Mouse (Mus musculus) MEL (cell line): ENCODE results near the gene Fap. TPM values are rescaled to one million over a fixed set of nuclear protein-coding genes. Genes with fewer than 3 reads are reported as not detected.

ENCODE experiments used
- DNase-seq: peaks from one replicate; pipeline ENCODE4 v3.0.0; 2011; ENCODE audit warnings: low read depth, low spot score
- H3K27ac ChIP-seq: 2 replicates; pipeline ENCODE4 v1.5.1; 2012; ENCODE audit warnings: low read depth, mild to moderate bottlenecking, control low read depth, low read length, moderate library complexity; ENCODE audit not compliant: control insufficient read depth
- H3K27me3 ChIP-seq, 2 experiments: fragments of 150-350 bp in 1 of 2; sonication (generic) in 1 of 2; 2 replicates each; pipeline ENCODE4 v1.6.1; 2012; ENCODE audit warnings: low read length in 2 of 2, mild to moderate bottlenecking in 2 of 2, improper control_type of control experiment in 1 of 2, moderate library complexity in 1 of 2; ENCODE audit not compliant: insufficient read depth in 2 of 2, control insufficient read depth in 1 of 2
- H3K36me3 ChIP-seq, 2 experiments: 2 replicates each; pipeline ENCODE4 v1.6.1; 2012 to 2014; ENCODE audit warnings: low read length in 2 of 2, improper control_type of control experiment in 1 of 2, inconsistent platforms in 1 of 2, mild to moderate bottlenecking in 1 of 2; ENCODE audit not compliant: insufficient read depth in 2 of 2, control insufficient read depth in 1 of 2
- H3K4me1 ChIP-seq, 2 experiments: fragments of 150-350 bp in 1 of 2; sonication (generic) in 1 of 2; 2 replicates each; pipeline ENCODE4 v1.6.1; 2012; ENCODE audit warnings: low read length in 2 of 2, improper control_type of control experiment in 1 of 2, mild to moderate bottlenecking in 1 of 2; ENCODE audit not compliant: insufficient read depth in 2 of 2, control insufficient read depth in 1 of 2
- H3K4me3 ChIP-seq, 2 experiments: fragments of 150-350 bp in 1 of 2; sonication (generic) in 1 of 2; 2 replicates each; pipeline ENCODE4 v1.5.1; 2012; ENCODE audit warnings: low read depth in 2 of 2, low read length in 2 of 2, mild to moderate bottlenecking in 2 of 2, moderate library complexity in 2 of 2, control low read depth in 1 of 2, improper control_type of control experiment in 1 of 2; ENCODE audit not compliant: control insufficient read depth in 1 of 2, insufficient read depth in 1 of 2
- H3K79me2 ChIP-seq: 2 replicates; pipeline ENCODE4 v1.6.1; 2012; ENCODE audit warnings: mild to moderate bottlenecking, low read length, moderate library complexity; ENCODE audit not compliant: control insufficient read depth, poor library complexity, insufficient read depth
- H3K9ac ChIP-seq: 2 replicates; pipeline ENCODE4 v1.6.1; 2012; ENCODE audit warnings: low read depth, mild to moderate bottlenecking, control low read depth, low read length, moderate library complexity; ENCODE audit not compliant: control insufficient read depth, poor library complexity, severe bottlenecking
- H3K9me3 ChIP-seq: fragments of 150-350 bp; sonication (generic); replicated peaks from 2 replicates; pipeline ENCODE4 v1.6.1; 2012; ENCODE audit warnings: mild to moderate bottlenecking, low read length, improper control_type of control experiment, moderate library complexity; ENCODE audit not compliant: insufficient read depth
- BHLHE40 ChIP-seq: IDR thresholded peaks from 2 replicates; pipeline ENCODE4 v1.6.1; 2012; ENCODE audit warnings: low read depth, mild to moderate bottlenecking, inconsistent platforms, low read length, improper control_type of control experiment, borderline replicate concordance
- CHD1 ChIP-seq: IDR thresholded peaks from 2 replicates; pipeline ENCODE4 v1.6.1; 2012; ENCODE audit warnings: low read depth, mild to moderate bottlenecking, inconsistent platforms, low read length, improper control_type of control experiment
- CHD2 ChIP-seq: IDR thresholded peaks from 2 replicates; pipeline ENCODE4 v1.6.1; 2011; ENCODE audit warnings: low read length, improper control_type of control experiment
- E2F4 ChIP-seq: IDR thresholded peaks from 2 replicates; pipeline ENCODE4 v1.6.1; 2011; ENCODE audit warnings: low read depth, low read length, improper control_type of control experiment, borderline replicate concordance
- ETS1 ChIP-seq: IDR thresholded peaks from 2 replicates; pipeline ENCODE4 v1.6.1; 2012; ENCODE audit warnings: low read depth, mild to moderate bottlenecking, inconsistent platforms, low read length, improper control_type of control experiment, moderate library complexity
- GABPA ChIP-seq: IDR thresholded peaks from 2 replicates; pipeline ENCODE4 v1.6.1; 2012; ENCODE audit warnings: low read depth, mild to moderate bottlenecking, inconsistent platforms, low read length, improper control_type of control experiment, moderate library complexity
- HCFC1 ChIP-seq: IDR thresholded peaks from 2 replicates; pipeline ENCODE4 v1.6.1; 2012; ENCODE audit warnings: low read depth, mild to moderate bottlenecking, inconsistent platforms, low read length, improper control_type of control experiment, moderate library complexity
- MAZ ChIP-seq: IDR thresholded peaks from 2 replicates; pipeline ENCODE4 v1.6.1; 2012; ENCODE audit warnings: low read depth, mild to moderate bottlenecking, inconsistent platforms, low read length, improper control_type of control experiment
- MEF2A ChIP-seq: IDR thresholded peaks from 2 replicates; pipeline ENCODE4 v1.6.1; 2014; ENCODE audit warnings: low read depth, mild to moderate bottlenecking, inconsistent platforms, low read length, improper control_type of control experiment; ENCODE audit not compliant: poor library complexity, insufficient replicate concordance, severe bottlenecking; ENCODE audit errors: extremely low read depth
- MXI1 ChIP-seq: IDR thresholded peaks from 2 replicates; pipeline ENCODE4 v1.6.1; 2011; ENCODE audit warnings: mild to moderate bottlenecking, low read depth, low read length, improper control_type of control experiment
- MYB ChIP-seq: IDR thresholded peaks from 2 replicates; pipeline ENCODE4 v1.6.1; 2011; ENCODE audit warnings: mild to moderate bottlenecking, low read depth, low read length, improper control_type of control experiment
- MYC ChIP-seq: IDR thresholded peaks from 2 replicates; pipeline ENCODE4 v1.6.1; 2011; ENCODE audit warnings: low read depth, mild to moderate bottlenecking, low read length, improper control_type of control experiment, moderate library complexity
- NRF1 ChIP-seq: IDR thresholded peaks from 2 replicates; pipeline ENCODE4 v1.6.1; 2014; ENCODE audit warnings: low read depth, mild to moderate bottlenecking, inconsistent platforms, low read length, improper control_type of control experiment, moderate library complexity; ENCODE audit not compliant: poor library complexity, insufficient read depth, severe bottlenecking
- POLR2A ChIP-seq, 2 experiments: IDR thresholded peaks; 2 replicates each; pipeline ENCODE4 v1.6.1; 2011 to 2012; ENCODE audit warnings: low read length in 2 of 2, mild to moderate bottlenecking in 2 of 2, control low read depth in 1 of 2, improper control_type of control experiment in 1 of 2, low read depth in 1 of 2, moderate library complexity in 1 of 2; ENCODE audit not compliant: control insufficient read depth in 1 of 2, insufficient read depth in 1 of 2, poor library complexity in 1 of 2
- RAD21 ChIP-seq: IDR thresholded peaks from 2 replicates; pipeline ENCODE4 v1.6.1; 2011; ENCODE audit warnings: mild to moderate bottlenecking, low read depth, low read length, improper control_type of control experiment
- RCOR1 ChIP-seq: IDR thresholded peaks from 2 replicates; pipeline ENCODE4 v1.6.1; 2012; ENCODE audit warnings: low read depth, mild to moderate bottlenecking, inconsistent platforms, low read length, improper control_type of control experiment
- SMC3 ChIP-seq: IDR thresholded peaks from 2 replicates; pipeline ENCODE4 v1.6.1; 2011; ENCODE audit warnings: low read depth, low read length, improper control_type of control experiment
- TAL1 ChIP-seq: IDR thresholded peaks from 2 replicates; pipeline ENCODE4 v1.6.1; 2012; ENCODE audit warnings: mild to moderate bottlenecking, inconsistent platforms, low read length, moderate library complexity, mixed read lengths
- TBP ChIP-seq: IDR thresholded peaks from 2 replicates; pipeline ENCODE4 v1.8.0; 2011; ENCODE audit warnings: low read depth, low read length, improper control_type of control experiment
- TCF12 ChIP-seq: IDR thresholded peaks from 2 replicates; pipeline ENCODE4 v1.6.1; 2014; ENCODE audit warnings: low read depth, mild to moderate bottlenecking, inconsistent platforms, low read length, improper control_type of control experiment, moderate library complexity
- UBTF ChIP-seq: IDR thresholded peaks from 2 replicates; pipeline ENCODE4 v1.6.1; 2012; ENCODE audit warnings: low read depth, mild to moderate bottlenecking, inconsistent platforms, low read length, improper control_type of control experiment, moderate library complexity, borderline replicate concordance; ENCODE audit not compliant: insufficient read depth
- USF2 ChIP-seq, 2 experiments: IDR thresholded peaks; 2 replicates each; pipeline ENCODE4 v1.6.1; 2011 to 2012; ENCODE audit warnings: improper control_type of control experiment in 2 of 2, low read length in 2 of 2, borderline replicate concordance in 1 of 2, inconsistent platforms in 1 of 2, low read depth in 1 of 2, mild to moderate bottlenecking in 1 of 2; ENCODE audit not compliant: insufficient read depth in 1 of 2
- ZC3H11A ChIP-seq: IDR thresholded peaks from 2 replicates; pipeline ENCODE4 v1.6.1; 2012; ENCODE audit warnings: low read depth, mild to moderate bottlenecking, inconsistent platforms, low read length, improper control_type of control experiment
- ZKSCAN1 ChIP-seq: IDR thresholded peaks from 2 replicates; pipeline ENCODE4 v1.6.1; 2012; ENCODE audit warnings: low read depth, mild to moderate bottlenecking, inconsistent platforms, low read length, improper control_type of control experiment, moderate library complexity
- polyA plus RNA-seq, 2 experiments: library from polyadenylated mRNA; stranded (reverse) in 1 of 2; unstranded in 1 of 2; fragments of >175 nt in 1 of 2; fragments of >200 nt in 1 of 2; gene quantifications; 2 replicates each; pipeline versions ENCODE4 v1.2.1 to v1.2.4; 2012; ENCODE audit warnings: low replicate concordance in 2 of 2, low read depth in 1 of 2; ENCODE audit not compliant: insufficient read length in 2 of 2, insufficient read depth in 1 of 2, missing spikeins in 1 of 2
- total RNA-seq: library from RNA; depleted of rRNA; stranded (reverse); fragments of 300-350 nt; gene quantifications from 2 replicates; pipeline ENCODE4 v1.2.3, GENCODE M21; 2012

Fap gene
- total and polyA plus RNA-seq, 3 experiments, result 0.17 to 0.23 TPM; not detected in 1

GRCm38 (mm10) chr2:62526399-62526798 lies 47.5 kb downstream of the Fap start:
- TF ChIP-seq ZC3H11A (no peak), MEF2A (no peak), NRF1 (no peak), TAL1 (no peak), CHD2 (no peak), CHD1 (no peak), MYB (no peak)

GRCm38 (mm10) chr2:62517790-62518189 lies 56.1 kb downstream of the Fap start:
- no peak for DNase-seq
- no peaks in the 10 kb centered on the region for H3K27me3 ChIP-seq
- no peaks in the 10 kb centered on the region for H3K36me3 ChIP-seq
- H3K27ac ChIP-seq, result no peak overlapping the region
- no peak for TF ChIP-seq ZKSCAN1
- no peak for TF ChIP-seq ETS1
- TF ChIP-seq TCF12, result no peak
- no peaks in the 10 kb centered on the region for H3K9me3 ChIP-seq
- H3K79me2 ChIP-seq, result no peaks in the 10 kb centered on the region
- H3K4me1 ChIP-seq, result no peaks in the 10 kb centered on the region
- H3K4me3 ChIP-seq, result no peak overlapping the region
- no peak overlapping the region for H3K9ac ChIP-seq

More at GRCm38 (mm10) chr2:62526399-62526798, 47.5 kb downstream of the Fap start:
- Histone ChIP-seq H3K4me1 (no peaks in the 10 kb centered on the region), H3K9ac (no peak overlapping the region), H3K27ac (no peak overlapping the region), H3K79me2 (no peaks in the 10 kb centered on the region), H3K9me3 (no peaks in the 10 kb centered on the region), H3K4me3 (no peak overlapping the region), H3K36me3 (no peaks in the 10 kb centered on the region), H3K27me3 (no peaks in the 10 kb centered on the region)
- no peak for DNase-seq

- Histone ChIP-seq H3K4me3 (no peak overlapping the region), H3K9ac (no peak overlapping the region), H3K36me3 (no peaks in the 10 kb centered on the region), H3K27ac (no peak overlapping the region), H3K9me3 (no peaks in the 10 kb centered on the region), H3K27me3 (no peaks in the 10 kb centered on the region)
- DNase-seq, result no peak
- TF ChIP-seq MYC (no peak), MAZ (no peak), GABPA (no peak), MEF2A (no peak), ZC3H11A (no peak), HCFC1 (no peak), RCOR1 (no peak), USF2 (IDR thresholded peaks at IDR 0.05; ENCODE audit: borderline replicate concordance in 1 of 2, insufficient read depth in 1 of 2, low read depth in 1 of 2, low read length in 2 of 2) (no peak), E2F4 (no peak), BHLHE40 (no peak), RAD21 (no peak), MXI1 (no peak), CHD2 (no peak), POLR2A (IDR thresholded peaks at IDR 0.05; ENCODE audit: control insufficient read depth in 1 of 2, insufficient read depth in 1 of 2, low read depth in 1 of 2, low read length in 2 of 2, poor library complexity in 1 of 2) (no peak), UBTF (no peak), TCF12 (no peak), MYB (no peak), TBP (no peak), SMC3 (no peak)
- TF ChIP-seq, all 39 proteins: peak for 0
- Histone ChIP-seq H3K79me2 (no peaks in the 10 kb centered on the region), H3K4me1 (no peaks in the 10 kb centered on the region)
Measured at GRCm38 (mm10) chr2:62514477-62514876, 59.4 kb downstream of the Fap start.
